Mouse (Mus musculus) frontal cortex, adult (tissue): ENCODE measurements at regions not wholly inside any gene's neighbourhood (a gene's known extent, or its start where the extent isn't known, plus 50 kb on each side); places are given as distances from the start of the nearest gene placed in this dataset.

Source experiments
- ATAC-seq: cut with Nextera tagmentation; 2 replicates; pipeline ENCODE4 v1.9.2; 2017; ENCODE audit warnings: mild to moderate bottlenecking, moderate library complexity, mixed read lengths; ENCODE audit not compliant: low TSS enrichment

DNA sequence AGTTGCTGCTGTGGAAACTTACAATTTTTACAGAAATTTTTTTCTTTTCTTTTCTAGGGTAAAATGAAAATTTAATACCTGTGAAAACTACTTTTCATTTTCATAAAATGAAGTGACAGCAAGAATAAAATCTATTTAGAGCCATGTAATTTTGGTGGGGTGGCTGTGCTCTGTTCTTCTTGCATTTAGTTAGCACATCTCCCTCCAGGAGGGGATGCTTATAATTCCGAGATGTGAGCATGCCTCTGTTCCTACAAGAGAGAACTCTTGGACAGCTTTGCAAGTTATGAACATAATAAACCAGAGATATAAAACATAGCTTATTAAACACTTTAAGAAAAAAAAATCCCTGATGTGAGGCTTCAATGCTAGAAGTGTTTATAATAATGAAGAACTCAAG lies 313.9 kb upstream of the Dph6 start:
- peak; percentile 96 for ATAC-seq

DNA sequence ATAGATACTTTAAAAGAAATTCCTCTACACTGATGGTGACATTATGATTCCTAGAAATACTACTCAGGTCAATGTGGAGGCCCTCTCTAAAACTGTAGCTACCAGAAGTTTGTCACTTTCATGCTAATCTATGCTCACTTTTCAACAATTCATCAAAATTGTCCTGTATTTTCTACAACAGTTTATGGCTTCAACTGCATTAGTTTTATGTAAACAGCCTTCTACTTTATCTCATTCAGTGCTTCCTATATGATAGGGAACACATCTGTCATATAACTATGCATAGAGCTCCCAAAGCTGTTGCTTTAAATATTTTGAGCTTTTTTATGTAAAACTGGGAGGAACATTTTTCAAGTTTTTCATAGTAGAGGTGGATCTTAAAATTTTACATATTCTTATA lies 338.7 kb upstream of the Dph6 start:
- no peak for ATAC-seq

DNA sequence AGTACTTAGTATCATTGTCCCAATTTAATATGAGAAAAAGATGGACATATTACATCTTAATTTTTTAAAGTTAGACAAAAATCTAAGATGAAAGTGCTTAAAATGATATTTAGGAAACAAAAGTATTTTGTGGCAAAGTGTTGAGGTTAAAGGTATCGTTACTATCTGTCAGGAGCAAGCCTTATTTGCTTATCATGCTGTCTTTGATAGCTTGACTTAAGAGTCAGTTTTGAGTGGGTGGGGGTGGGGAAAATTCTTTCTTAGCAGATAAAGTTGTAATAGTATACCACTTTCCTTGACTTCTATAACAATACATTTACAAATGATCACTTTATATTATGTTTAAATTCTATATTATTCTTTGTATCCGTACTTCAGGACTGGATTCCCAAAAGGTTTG lies 339.1 kb upstream of the Dph6 start:
- ATAC-seq = no peak

DNA sequence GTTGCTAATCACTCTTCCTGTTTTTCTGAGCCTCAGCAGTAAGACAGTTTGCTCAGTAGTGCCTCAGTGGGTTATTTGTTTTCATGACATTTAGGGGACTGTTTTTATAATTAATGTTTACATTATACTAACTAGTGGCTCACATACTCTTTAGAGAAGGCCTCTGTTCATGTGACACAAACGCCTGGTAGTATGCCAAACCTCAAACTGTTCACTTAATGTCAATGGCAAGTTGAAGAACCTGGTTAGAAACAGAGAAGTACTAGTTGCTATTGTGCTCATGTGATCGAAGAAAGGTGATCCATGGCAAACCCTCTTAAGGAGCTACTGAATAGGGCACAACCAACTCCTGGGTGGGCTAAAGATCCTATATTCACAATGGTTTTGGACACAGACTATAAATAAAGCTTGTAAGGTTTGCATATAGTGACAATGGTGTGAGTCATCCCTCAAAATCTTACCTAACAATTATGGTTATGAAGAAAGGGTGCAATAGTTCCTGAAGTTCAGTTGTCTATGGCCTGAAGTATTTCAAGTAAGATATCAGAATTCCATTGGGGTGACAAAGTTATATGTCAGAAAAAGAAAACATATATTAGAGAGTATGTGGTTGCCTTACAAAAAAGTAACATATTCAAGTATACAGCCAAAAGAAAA lies 340.1 kb upstream of the Dph6 start:
- ATAC-seq = no peak

DNA sequence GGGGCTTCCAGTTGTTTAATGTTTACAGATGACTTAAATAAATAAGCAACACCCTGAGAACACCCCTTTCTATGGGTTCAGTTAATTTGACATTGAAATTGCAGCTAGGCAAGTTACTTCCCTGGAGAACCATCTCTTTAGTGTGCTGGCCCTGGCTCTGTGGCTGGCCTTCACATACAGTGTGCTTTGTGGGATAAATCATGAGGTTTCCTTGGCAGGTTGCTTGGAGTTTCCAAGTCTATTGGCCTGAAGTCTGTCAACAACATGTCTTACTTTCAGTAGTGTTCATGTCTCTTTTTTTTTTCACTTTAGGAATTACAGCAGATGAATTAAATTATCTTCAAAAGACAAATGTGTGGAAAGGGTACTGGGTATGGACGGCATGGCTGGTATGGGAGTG lies 359.2 kb upstream of the Dph6 start:
- ATAC-seq = no peak

DNA sequence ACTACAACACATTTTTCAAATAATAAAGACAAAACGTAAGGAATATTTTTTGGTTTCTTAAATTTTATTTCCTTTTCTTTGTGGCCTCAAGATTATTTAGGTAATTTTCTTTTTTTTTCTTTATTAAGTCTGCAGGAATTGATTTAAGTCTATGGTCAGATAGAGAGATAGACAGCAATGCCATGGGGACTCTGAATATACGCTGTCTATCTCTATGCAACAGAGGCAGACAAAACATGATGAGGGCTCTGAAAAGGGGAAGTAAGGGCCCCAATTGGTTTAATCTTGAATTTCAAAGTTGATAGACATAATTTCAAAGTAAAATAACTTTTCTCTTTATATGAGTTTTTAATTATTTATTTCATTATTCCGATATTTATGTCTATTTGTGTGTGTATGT lies 372.0 kb upstream of the Dph6 start:
- ATAC-seq = no peak

DNA sequence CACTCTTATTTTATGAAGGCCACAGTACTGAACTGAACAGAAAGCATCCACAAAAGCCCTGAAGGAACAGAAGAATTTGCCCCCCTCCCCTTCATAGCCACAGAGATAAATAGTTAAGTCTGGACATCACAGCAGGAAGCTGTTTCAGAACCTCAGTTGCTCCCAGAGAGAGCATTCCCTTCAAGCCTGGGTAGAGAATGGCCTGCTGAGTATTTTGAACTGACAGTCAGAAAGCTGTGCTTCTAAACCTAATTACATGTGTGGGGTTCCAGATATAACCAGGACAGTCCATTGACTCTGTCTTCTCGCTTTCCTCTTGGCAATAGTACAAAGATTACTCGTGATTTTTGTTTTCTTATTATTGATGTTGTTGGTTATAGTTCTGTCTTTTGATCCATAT lies 376.4 kb upstream of the Dph6 start:
- ATAC-seq = no peak

DNA sequence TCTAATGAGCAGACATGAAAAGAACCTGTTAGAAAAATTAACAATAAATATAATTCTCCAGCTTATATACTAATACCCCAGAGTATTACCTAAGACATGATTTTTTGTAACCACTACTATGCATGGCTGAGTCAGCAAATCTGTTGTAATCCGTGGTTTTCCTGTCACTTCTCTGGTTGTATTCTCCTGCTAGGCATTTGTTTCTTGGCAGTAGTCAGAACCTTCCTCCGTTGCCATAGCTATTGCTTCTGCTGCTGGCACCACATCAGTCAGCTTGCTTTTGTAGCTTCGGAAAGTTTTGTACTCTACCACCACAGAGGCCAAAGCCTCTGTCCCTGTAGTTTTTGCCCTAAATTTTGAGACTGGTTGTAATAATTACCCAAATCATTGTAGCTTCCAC lies 381.4 kb upstream of the Dph6 start:
- peak; percentile 95 for ATAC-seq

DNA sequence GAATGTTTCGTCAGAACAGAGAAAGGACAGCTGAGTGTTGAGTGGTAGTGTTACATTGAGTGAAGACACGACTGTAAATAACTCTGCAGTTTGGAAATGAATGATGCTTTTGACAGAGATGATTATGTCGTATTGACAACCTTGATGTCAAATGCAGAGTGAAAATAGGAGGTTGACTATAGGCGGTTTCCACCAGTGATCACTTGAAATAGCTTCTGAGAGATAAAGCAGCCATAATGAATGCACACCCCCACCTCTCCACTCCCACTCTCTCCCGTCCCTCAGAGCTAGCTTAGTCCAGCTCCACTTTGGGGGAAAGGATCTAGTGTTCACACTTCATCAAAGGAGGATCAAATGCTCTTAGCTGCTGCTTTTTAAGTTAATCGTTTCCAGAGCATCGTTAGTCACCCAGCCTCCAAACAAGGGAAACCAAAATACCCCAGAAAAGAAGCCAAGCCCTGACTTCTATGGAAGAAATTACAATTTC lies 387.6 kb upstream of the Dph6 start:
- ATAC-seq = peak; percentile 97

DNA sequence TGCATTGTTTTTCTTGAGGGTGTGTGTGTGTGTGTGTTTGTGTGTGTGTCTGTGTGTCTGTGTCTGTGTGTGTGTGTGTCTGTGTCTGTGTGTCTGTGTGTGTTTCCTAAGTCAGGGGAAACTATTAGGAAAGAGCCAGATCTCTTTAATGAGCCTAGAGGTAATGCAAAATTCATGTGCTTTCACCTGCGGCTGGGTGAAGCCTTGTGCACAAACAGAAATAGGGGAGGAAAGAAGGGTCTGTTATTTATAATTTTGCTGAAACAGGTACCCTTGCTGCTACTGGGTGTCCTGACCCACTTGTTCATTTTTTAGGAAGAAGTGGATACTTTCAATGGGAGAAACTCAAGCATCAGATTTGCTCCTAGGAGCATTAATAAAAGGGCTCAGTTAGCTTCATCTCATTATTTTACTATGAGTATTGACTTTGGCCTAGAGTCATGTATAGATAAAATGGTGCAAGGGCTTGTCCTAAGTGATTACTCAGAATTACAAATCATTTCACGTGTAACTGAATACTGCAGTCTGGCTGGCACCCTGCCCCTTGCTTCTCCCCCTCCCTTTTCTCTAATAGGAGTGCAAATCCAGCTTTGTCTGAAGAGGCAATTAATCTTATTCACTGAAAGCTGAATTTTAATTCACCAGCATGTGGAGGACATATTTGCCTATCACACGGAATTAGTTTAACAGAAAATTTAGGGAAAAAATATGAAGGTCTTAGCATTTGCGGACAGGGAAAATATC lies 401.7 kb upstream of the Dph6 start:
- no peak for ATAC-seq

DNA sequence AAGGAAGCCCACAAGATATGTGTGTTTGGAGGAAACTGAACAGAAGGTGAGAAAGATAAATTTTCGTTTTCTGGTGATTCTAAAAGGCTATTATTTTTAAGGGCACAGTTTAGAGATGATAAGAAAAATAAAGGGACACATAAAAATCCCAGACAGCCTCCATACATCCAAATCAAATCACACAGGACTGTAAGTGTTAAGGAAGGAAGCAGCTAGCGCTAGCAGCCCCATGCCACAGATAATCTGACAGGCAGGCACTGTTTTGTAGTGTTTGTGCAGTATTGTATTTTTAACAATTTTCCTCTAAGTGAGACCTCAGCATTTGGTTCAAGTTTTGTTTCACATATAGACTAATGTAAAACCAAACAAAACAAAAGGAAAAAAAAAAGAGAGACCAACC lies 402.4 kb upstream of the Dph6 start:
- no peak for ATAC-seq

DNA sequence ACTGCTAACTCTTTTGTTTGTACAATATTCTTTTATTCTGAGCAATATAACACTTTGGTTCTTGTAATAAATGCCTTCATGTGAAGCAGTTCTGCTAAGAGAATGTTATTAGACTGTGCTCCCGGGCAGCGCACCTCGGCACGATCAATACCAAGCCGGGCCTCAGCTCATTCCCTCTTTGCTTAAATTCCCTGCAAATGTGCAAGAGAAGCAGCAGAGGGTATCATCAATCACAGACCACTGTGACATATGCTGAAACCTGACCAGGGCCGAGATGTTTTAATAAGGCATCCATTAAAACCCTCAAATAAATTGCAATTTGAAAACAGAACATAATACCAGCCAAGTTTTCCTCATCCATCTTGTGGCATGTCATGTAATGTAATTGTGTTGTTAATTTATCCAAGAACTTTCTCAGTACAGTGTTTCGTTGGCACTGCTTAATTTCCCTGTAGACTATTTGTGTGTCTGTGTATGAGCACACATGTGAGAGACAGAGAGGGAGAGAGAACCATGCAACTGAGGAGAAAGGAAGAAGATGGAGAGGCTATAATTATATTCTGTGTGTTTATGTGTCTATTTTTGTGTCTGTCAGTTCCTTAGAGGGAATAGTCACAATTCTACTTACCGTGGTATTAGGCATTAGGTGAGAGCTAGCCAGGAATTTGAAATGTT lies 412.9 kb upstream of the Dph6 start:
- no peak for ATAC-seq

DNA sequence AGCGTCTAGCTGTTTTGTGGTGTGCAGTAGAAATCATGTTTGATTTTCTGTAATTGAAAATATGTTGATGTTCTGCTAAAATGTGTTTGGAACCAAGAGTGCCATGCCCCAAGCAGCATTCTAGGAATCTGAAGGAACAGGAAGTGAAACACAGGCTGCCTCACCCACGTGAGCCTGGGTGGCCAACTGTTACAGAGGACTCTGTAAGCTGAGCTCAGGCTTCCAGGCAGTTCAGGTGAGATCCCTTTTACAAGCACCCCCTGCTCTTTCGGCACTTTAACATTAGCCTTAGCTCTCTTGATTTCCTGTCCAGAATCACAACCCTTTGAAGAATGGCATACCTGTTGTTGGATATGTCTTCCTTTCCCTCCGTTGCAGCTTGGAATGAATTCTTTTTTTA lies 414.9 kb upstream of the Dph6 start:
- ATAC-seq = no peak; the same call in 1 of the 2 replicates

DNA sequence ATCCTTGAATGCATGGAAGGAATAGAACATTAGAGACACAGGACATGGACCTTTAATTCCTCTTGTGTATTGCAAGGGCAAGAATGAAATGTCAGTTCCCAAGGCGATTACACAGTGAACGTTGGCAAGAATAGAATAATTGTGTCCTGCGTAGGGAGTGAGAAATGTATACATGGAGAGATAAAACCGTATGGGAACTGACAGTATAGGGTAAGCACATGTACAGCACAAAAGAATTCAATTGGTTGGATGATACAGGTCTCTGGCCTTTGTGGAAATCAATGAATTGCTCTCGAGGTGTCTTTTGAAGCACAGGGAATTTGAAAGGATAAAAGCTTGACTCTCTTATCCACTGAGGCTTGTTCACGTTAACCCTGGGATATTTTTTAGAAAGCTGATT lies 415.4 kb upstream of the Dph6 start:
- peak; percentile 35; the same call in 1 of the 2 replicates for ATAC-seq

DNA sequence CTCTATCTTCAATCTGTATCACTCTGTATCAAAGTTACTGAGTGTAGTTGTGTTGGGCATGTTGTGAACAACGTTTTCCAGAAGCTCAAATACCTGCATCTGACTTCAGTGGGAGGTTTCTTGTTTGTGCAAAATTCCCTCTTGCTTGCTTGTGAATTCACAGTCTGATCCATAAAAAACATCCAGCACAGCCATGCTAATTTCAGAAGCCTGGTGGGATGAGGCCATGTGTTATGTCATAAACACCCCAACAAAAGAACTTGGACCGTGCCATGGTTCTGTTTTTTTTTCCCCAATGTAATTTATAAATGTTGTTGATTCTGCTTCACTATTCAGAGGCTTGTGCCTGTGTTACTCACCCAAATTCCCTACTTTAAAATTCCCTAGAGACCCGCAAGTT lies 415.9 kb upstream of the Dph6 start:
- ATAC-seq = peak; percentile 85

DNA sequence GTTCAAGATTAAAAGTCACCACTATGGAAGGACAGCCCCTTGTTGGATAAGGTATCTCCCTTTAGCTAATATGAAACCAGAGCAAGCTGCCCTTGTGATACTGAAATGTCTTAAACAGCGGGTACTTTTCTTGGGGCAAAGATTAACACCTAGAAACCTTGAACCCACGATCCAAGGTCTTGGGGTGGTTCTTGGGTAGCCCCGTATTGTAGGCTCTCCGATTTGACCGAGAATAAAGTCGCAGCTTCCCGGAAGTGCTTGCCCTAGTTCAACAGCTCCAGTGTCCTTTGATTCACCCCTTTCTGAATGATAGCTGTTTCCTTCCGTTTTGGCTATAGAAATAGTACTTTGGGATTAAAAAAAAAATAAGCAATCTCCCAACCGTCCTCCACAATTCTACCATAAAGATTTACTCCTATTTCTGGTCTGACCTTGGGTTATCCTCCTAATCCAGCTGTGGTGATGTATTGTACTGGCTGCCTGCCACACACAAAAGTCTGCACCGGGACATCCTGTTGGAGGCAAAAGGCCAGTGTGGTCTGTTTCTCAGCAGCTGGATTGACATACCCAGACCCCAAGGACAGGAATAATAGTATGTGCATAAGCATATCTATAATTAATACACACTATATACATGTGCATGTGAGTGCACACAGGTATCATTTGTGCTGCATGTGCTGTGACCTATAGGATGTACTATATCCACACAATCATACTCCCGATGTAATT lies 427.0 kb upstream of the Dph6 start:
- no peak for ATAC-seq

DNA sequence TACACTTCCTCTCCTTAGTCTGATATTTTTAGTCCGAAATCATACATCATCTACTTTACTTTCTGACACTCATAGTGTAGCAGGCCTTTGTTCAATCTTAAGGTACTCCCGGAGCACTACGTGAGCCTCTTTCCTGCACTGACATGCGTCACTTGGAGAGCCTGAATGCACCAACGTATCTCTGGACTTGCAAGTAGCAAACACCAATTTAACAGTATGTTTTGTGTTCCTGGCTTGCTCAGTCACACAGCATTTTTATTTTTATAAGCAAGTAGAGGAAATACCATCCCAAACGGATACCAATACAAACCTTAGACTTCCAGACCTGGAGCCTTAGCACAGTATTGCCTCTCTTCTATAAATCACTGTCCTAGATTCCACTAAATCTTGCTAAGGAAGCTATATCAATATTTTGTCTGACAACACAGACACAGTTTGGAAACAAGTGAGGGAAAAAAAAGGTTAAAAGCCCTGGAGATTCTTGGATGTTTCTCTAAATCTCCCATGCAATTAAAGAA lies 427.6 kb upstream of the Dph6 start:
- ATAC-seq = no peak

DNA sequence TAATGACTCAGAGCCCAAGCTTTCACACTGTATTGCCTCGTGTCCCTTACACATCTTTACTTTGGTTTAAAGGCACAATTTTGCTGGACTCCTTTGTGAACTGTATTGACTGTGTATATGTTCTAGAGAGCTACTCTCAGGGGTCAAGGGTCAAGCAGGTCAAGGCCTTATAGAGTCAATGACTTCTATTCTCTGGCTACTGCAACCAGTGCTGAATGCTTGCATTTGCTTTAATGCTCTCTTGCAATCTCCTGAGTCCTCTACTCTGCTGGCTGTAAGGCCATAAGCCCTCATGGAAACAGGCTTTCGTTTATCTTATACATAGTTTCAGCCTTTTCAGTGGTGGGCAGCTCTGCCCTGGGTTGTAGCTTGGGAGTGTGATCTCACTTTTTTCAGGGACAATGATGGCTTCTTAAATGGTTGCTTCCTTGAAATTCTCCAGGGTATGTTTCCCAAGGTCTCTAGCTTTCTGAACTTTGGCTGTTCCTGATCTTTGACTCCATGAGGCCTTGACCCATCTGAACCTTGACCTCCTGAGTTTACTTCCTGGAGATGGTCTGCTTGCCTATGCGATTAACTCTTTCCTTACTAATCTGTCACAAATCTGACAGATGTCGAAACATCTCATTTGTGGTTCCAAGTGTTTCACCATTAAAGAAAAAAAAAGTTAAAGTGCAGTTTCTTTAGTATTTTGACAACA lies 433.8 kb upstream of the Dph6 start:
- no peak for ATAC-seq

DNA sequence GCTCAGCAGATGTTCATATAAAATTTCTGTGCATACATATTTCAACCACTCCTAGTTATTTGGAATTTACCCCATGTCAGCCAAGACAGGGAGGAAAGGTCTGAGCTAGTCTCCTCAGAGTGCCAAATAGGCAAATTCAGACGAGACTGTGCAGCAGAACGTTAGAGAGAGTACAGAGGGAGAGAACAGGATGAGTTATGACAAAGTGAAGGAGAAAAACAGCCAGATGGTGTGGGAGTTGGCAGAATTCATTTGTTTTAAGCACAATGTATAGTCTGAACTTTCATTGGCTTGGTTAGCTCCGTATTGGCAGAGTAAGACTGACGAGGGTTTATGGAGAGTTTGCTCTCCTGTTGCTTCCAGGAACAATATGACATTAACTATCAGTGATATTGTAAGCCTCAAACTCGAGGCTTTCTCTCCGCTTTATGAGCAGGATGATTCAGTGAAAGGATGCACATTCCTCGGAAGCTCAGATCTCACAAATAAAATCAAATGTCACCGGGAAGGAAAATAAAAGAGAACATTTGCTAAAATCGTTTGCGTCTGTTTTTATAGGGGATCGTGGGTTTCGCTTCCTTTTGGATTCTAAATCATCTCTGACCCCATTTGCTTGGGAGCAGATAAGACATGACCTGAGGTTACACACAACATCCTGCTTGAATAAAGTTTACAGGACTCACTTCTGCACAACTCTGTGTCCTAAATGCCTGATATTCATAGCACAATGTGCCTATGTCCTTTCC lies 435.8 kb upstream of the Dph6 start:
- ATAC-seq = peak; percentile 72

DNA sequence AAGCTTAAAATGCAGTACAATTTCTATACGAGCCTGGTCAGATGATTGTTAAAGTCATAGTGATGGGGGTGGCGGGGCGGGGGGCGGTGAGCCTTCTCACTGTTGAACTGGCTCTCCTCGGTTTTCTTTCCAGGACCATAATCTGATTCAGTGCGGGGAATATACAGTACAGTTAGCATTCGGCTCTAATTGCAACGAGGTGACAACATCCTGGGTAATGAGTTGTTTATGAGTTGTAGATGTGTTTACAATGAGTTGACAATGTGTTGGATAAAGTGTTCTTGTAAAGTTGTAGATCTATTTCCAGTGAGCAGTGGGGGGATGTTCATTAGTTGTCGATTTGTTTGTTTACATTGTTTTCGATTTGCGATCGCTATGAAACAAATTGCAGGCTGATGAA lies 440.6 kb upstream of the Dph6 start:
- ATAC-seq = no peak

DNA sequence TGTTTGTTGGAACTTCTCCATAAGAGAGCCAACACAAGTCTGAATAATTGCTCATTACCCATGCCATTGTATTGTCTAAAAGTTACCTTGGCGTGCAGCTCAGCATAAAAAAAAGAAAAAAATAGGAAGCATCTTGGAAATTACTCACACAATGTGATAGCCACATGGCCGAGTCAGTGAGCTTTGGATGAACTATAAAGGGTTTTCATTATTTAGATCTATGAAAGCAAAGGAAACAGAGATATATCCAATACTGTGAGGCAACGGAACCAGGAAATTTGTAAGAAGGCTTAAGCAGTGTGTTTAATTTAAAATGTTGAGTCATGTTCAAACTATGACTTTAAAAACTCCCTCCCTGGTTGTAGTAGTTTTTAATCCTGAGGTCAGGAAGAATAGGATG lies 446.7 kb upstream of the Dph6 start:
- no peak for ATAC-seq
